ENCODE assay signal across 8 mouse cellular contexts in genomic region chrX:71492634-71493278, GRCm38 (mm10). TPM values are rescaled to one million over a fixed set of nuclear protein-coding genes. Genes with fewer than 3 reads are reported as not detected.
DNase-seq lines count a peak whose midpoint lies in the region; ATAC-seq and TF ChIP-seq lines count a peak whose summit lies in the region.

Cd99l2 (minus strand) TSS chrX:71492849.

- intact Hi-C loops in heart, postnatal 14 days (cut with DNase I), result no loop called here

- TF ChIP-seq POLR2A in ES-Bruce4 (IDR thresholded peaks at IDR 0.05; ENCODE audit: insufficient read depth, low read length), result no peak

- peak within 1 kb of the TSS; percentile 76 for H3K9ac ChIP-seq in ES-Bruce4 (ENCODE audit: low read depth, poor library complexity, severe bottlenecking)
- H3K9ac ChIP-seq in forebrain, embryonic 14.5 days (ENCODE audit: low read length), result peak within 1 kb of the TSS; percentile 70
- H3K9ac ChIP-seq in neural tube, embryonic 15.5 days (replicated peaks), result peak within 1 kb of the TSS; percentile 53

- DNase-seq in forebrain, embryonic 14.5 days (ENCODE audit: low spot score), result peak; percentile 92
- peak; percentile 87 for DNase-seq in heart, postnatal 14 days
- peak; percentile 81 for DNase-seq in layer of hippocampus, adult 11-12 months (ENCODE audit: low spot score)
- DNase-seq in lung, adult 18-20 months, result peak; percentile 89 to 91
- peak; percentile 84 for DNase-seq in testis, postnatal 14 days (ENCODE audit: low spot score)

- 26% methylated on average over 23 of the region's 23 CpGs for WGBS in forebrain, embryonic 14.5 days
- 28% methylated on average over 20 of the region's 23 CpGs for WGBS in neural tube, embryonic 15.5 days

- peak within 1 kb of the TSS; percentile 81 for H3K4me3 ChIP-seq in ES-Bruce4 (ENCODE audit: low read depth, low read length)
- peak within 1 kb of the TSS; percentile 44 for H3K4me3 ChIP-seq in forebrain, embryonic 14.5 days (ENCODE audit: low read depth, low read length)
- H3K4me3 ChIP-seq in neural tube, embryonic 15.5 days (replicated peaks), result peak within 1 kb of the TSS; percentile 51

- H3K4me1 ChIP-seq in ES-Bruce4 (ENCODE audit: control insufficient read depth, insufficient read depth, low read length), result no peaks in the 10 kb centered on the region
- no peaks in the 10 kb centered on the region for H3K4me1 ChIP-seq in forebrain, embryonic 14.5 days (ENCODE audit: control insufficient read depth, insufficient read depth, low read length)
- H3K4me1 ChIP-seq in neural tube, embryonic 15.5 days, result peaks cover 17% of the 10 kb centered on the region; the same call in 1 of the 2 replicates

- H3K36me3 ChIP-seq in ES-Bruce4 (ENCODE audit: control insufficient read depth, insufficient read depth, low read length, poor library complexity, severe bottlenecking), result no peaks in the 10 kb centered on the region
- no peaks in the 10 kb centered on the region for H3K36me3 ChIP-seq in forebrain, embryonic 14.5 days (ENCODE audit: control insufficient read depth, insufficient read depth, low read length)
- H3K36me3 ChIP-seq in neural tube, embryonic 15.5 days, result no peaks in the 10 kb centered on the region

- no peaks in the 10 kb centered on the region for H3K9me3 ChIP-seq in ES-Bruce4 (replicated peaks; ENCODE audit: control insufficient read depth, insufficient read depth, low read length, poor library complexity, severe bottlenecking)
- no peaks in the 10 kb centered on the region for H3K9me3 ChIP-seq in forebrain, embryonic 14.5 days (replicated peaks; ENCODE audit: control insufficient read depth, low read length)
- H3K9me3 ChIP-seq in neural tube, embryonic 15.5 days (replicated peaks), result no peaks in the 10 kb centered on the region

- TF ChIP-seq EP300 in ES-Bruce4 (IDR thresholded peaks at IDR 0.05; ENCODE audit: insufficient read depth, low read depth, low read length), result no peak

- peak; percentile 93 for ATAC-seq in cerebellum, adult (ENCODE audit: insufficient number of reproducible peaks, low FRiP score, low TSS enrichment)
- ATAC-seq in forebrain, embryonic 14.5 days, result peak; percentile 94
- peak; percentile 96 for ATAC-seq in neural tube, embryonic 15.5 days (ENCODE audit: low FRiP score)

- peak within 1 kb of the TSS; percentile 68 for H3K4me2 ChIP-seq in forebrain, embryonic 14.5 days (ENCODE audit: low read length)
- H3K4me2 ChIP-seq in neural tube, embryonic 15.5 days, result peak within 1 kb of the TSS; percentile 70

- no peaks in the 10 kb centered on the region for H3K27me3 ChIP-seq in ES-Bruce4 (ENCODE audit: control insufficient read depth, insufficient read depth, low read length, poor library complexity, severe bottlenecking)
- no peaks in the 10 kb centered on the region for H3K27me3 ChIP-seq in forebrain, embryonic 14.5 days (replicated peaks; ENCODE audit: control insufficient read depth, insufficient read depth, low read length)
- H3K27me3 ChIP-seq in neural tube, embryonic 15.5 days (replicated peaks), result no peaks in the 10 kb centered on the region

- TF ChIP-seq CTCF in ES-Bruce4 (IDR thresholded peaks at IDR 0.05; ENCODE audit: low read depth, low read length), result no peak

- no peak within 1 kb of the TSS for H3K27ac ChIP-seq in ES-Bruce4 (ENCODE audit: insufficient read depth, low read length)
- H3K27ac ChIP-seq in forebrain, embryonic 14.5 days (ENCODE audit: low read depth, low read length), result peak within 1 kb of the TSS; percentile 82
- peak within 1 kb of the TSS; percentile 91 for H3K27ac ChIP-seq in neural tube, embryonic 15.5 days (replicated peaks)

RNA-seq across cellular contexts. Expression of gene Cd99l2, which starts in this region (rescaled TPM):
- 7.4 and 8.8 TPM in 2 replicates for polyA plus RNA-seq in ES-Bruce4 (2011; ENCODE audit: insufficient read depth, insufficient read length, low read depth, missing spikeins)
- polyA plus RNA-seq in forebrain, embryonic 14.5 days (2014; fragmentation: Nextera tagmentation; extraction: Ambion mirVana), result 48.8 and 50.2 TPM in 2 replicates
- 10 to 100 TPM; 48.6 to 53.6 TPM for total RNA-seq in heart, postnatal 14 days (2021)
- polyA plus RNA-seq in neural tube, embryonic 15.5 days (2015; fragmentation: Nextera tagmentation; extraction: Ambion mirVana), result 91.7 and 98.4 TPM in 2 replicates
